In the genomic region with DNA sequence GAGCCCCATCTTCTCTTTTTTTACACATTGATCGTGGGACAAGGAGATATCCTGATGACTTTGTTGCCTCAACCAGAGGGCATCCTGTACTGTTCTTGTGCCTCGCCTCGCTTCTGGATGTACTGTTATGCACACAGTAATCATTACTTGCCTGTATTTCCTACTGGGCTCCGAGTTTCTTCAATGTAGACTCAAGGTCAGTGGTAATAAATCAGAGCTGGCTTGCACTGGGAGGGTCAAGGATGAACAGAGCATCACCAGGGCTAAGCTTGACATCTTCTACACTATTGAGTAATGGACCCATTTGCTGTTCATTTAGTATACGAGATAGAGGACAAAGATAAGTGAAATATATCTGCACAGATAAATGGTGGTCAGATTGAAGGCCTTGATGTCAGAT, we compare ENCODE assay signal across 18 mouse cellular contexts.
A peak's percentile ranks its signal among the peaks of the same experiment; 100 is the strongest.
DNase-seq lines count a peak whose midpoint lies in the region; TF ChIP-seq lines count a peak whose summit lies in the region.
"Had no signal": no experiment of that assay in that cellular context is flagged by ENCODE, and none has a peak within 500 bp of the region (broad histone marks: within the 10 kb centered on the region; RNA-seq: fewer than 3 reads in every experiment).

No protein-coding gene starts in this region.

- DNase-seq in adrenal gland, adult (ENCODE audit: inconsistent age in 2 of 2, low spot score in 1 of 2): peak; percentile 39 to 83
- no peak for DNase-seq in adrenal gland, adult 18-20 months (ENCODE audit: low spot score in 2 of 2)
- DNase-seq in adrenal gland, adult 8-10 months: peak; percentile 42
- DNase-seq in adrenal gland, postnatal 25 days: no peak
- DNase-seq in adrenal gland, postnatal 36 days: peak; percentile 35 to 44
- no peak for DNase-seq in gastrocnemius, adult 2 months
- DNase-seq in right cerebral cortex, postnatal 10 days (ENCODE audit: low spot score in 2 of 2): no peak
- DNase-seq: B cell, adult 2 months; cerebellum, adult 11 months; cerebellum, adult 18-20 months; cerebellum, adult 8-10 months; cerebellum, postnatal 10 days; cerebellum, postnatal 25 days; forebrain, postnatal 0 days had no signal

- TF ChIP-seq CTCF in gastrocnemius, adult 2 months (IDR thresholded peaks at IDR 0.05): no peak

- intact Hi-C loops in gastrocnemius, adult 2 months (cut with DNase I): no loop called here

- no peak overlapping the region for H3K4me3 ChIP-seq in gastrocnemius, adult 2 months
- H3K4me3 ChIP-seq: embryonic facial prominence, embryonic 10.5 days; embryonic facial prominence, embryonic 12.5 days; forebrain, embryonic 13.5 days; forebrain, embryonic 15.5 days had no signal

- no peak overlapping the region for H3K27ac ChIP-seq in gastrocnemius, adult 2 months
- H3K27ac ChIP-seq: embryonic facial prominence, embryonic 10.5 days; embryonic facial prominence, embryonic 12.5 days; forebrain, embryonic 13.5 days; forebrain, embryonic 15.5 days had no signal

Comparison
In these comparisons a context has a peak if more than half of its experiments do, and no peak if none do; other contexts are left out.
1. DNase-seq: peak in adrenal gland, adult (2 of 2), adrenal gland, adult 8-10 months (single experiment) and adrenal gland, postnatal 36 days (2 of 2); none in adrenal gland, adult 18-20 months (0 of 2), adrenal gland, postnatal 25 days (single experiment), gastrocnemius, adult 2 months (single experiment) and right cerebral cortex, postnatal 10 days (0 of 2).